Mouse (Mus musculus): Measurements from ENCODE around the gene Ly75.
A peak's percentile ranks its signal among the peaks of the same experiment; 100 is the strongest.

Gene Ly75

GRCm38 (mm10) chr2:60382858-60383669 is at the start of gene Ly75:
Ly75 (minus strand) TSS chr2:60383303.
- peak; percentile 85 to 93 for DNase-seq

GRCm38 (mm10) chr2:60430315-60431021 is 47.4 kb upstream of the Ly75 start:
- DNase-seq: no peak

DNA sequence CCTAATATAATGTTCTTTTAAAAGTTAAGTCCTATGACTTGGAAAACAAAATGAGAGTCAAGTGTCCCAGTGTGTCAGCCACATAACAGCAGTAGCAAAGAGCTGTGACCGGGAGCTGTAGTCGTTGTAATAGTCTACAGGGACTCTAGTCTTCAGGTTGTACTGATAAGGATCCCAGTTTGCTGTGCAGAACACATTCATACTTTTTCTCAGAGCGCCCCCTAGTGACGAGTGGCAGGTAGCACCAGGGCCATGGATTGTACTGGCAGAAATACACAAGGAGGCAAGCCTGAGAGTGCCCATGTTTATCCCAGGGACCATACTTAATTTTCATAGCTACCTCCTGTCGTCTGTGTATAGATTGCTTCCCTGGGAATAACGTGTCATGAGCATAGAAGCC is 35.0 kb upstream of the Ly75 start:
- peak; percentile 75 to 76 for DNase-seq

DNA sequence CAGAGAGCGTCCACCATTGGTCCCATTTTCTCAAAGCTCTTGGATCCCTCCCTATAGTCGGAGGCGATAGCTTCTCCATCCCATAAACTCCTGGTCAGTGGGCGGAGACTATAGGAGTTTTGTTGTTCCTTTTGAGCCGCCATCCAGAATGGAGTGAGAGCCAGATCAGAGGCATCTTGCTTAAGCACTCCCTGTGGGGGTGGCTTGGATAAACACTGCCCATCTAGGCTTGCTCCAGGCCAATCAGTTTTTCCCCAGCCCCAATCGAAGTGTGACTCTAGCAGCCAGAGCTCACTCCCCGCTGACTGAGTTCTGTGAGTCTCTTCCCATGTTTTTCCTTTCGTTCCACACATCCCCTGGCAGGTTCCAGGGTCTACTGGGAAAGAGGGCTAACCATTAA is 31.2 kb upstream of the Ly75 start:
- no peak for DNase-seq

GRCm38 (mm10) chr2:60413006-60413650 is 30.0 kb upstream of the Ly75 start:
- no peak for DNase-seq

DNA sequence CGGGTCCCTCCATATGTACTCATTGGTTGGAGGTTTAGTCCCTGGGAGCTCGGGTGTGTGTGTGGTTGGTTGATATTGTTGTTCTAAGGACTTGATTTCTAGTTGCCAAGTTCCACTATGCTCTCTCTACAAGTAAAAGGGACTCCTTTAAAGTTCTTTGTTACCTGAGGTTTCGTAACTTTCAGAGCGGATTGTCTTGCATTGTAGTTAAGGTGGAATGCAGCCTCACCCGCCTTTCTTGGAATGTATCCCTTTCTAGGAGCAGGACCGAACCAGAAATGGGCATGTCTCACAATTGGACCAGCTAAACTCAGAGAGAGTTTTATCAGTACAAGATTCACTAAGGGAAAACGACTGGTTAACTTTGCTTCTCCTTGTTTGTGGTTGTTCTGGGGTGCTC is 28.1 kb upstream of the Ly75 start:
- DNase-seq: no peak

GRCm38 (mm10) chr2:60409989-60410763 is 27.1 kb upstream of the Ly75 start:
- DNase-seq: no peak

DNA sequence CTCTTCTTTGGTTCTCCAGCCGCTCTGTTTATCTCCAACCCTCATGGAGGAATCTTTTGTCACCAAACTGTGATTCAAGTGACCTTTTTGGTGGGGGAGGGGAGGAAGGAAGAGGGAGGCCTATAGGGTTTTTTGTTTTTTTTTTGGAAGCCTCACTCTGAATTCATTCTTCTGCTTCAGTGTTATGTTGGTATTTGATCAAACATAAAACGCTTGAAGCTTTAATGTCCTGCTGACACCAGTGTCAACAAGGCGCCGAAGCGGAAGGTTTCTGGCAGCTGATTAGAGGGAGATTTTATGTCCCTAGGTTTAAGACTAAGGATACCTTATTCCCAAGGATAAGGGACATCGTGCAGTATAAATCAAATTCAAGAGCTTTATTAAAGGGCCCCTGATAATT is 26.1 kb upstream of the Ly75 start:
- DNase-seq: no peak

- DNase-seq: no peak
Observed at GRCm38 (mm10) chr2:60407387-60407786, 24.3 kb upstream of the Ly75 start.

DNA sequence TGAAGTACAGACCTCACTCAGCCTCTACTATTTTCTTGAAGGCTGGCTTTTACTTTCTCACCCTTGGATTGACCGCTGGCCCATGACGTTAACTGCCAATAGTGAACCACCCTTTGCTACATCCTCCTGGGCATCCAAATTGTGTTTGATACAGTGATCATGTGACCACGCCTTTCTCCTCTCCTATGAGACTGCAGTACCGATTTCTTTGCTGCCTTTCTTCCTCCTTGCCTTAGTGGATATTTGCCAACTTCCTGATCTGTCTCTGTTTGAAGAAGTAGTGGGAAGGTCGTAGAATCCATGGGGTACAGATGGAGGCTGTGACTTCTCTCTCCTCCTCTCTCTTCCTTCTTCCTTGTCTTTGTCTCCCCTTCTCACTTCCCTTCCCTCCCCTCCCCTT is 22.3 kb upstream of the Ly75 start:
- DNase-seq: no peak

DNA sequence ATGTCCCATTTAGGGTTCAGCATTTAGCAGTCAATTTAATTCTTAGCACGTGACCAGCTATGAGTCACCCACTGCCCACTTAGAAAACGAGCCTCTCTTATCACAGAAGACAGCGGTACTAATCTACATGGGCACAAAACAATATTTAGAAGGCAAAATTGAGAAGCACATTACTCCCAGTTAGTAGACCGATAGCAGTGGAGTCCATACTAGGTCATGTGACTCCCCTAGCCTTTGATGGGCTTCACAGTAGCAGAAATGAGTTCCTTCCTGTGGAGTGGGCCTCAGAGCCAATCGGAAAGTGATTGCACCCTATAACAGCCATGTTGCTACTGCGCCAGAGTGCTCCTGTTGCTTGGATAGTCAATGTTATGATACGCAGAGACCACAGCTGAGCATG is 21.7 kb upstream of the Ly75 start:
- DNase-seq: no peak

GRCm38 (mm10) chr2:60401694-60402093 is 18.6 kb upstream of the Ly75 start:
- no peak for DNase-seq

DNA sequence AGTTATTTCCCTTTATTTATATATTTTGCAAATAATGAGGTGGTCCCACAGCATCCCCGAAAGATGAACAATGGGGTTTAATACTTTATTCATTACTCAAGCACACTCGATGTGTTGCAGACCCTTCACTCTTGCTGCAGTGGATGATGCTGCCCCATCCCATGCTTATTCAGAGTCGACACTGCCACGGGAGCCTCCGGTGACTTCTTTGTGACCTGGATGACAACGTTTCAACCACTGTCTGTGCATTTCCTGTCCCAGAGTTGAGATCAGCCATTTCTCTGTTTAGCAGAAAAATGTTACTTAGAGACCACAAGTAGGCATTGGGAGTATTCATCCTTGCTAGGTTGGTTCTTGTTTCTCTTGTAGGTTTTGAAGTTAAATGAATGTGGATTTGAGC is 10.7 kb upstream of the Ly75 start:
- no peak for DNase-seq

DNA sequence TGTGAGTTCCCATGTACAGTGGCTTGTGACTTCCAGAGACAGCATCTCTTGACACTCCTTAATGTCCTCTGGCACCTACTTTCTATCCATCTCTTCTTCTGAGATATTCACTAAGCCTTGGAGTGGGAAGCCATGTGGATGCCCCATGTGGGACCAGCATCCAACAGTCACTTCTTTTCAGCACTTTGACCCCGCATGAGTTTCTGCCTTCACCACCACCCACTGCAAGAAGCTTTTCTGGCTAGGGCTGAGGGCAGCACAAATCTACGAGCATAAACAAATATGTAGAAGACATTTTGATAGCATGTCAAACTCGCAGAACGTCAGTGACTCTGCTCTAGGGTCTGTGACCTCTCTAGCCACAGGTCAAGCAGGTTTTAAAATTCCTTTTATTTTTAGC is 9.2 kb upstream of the Ly75 start:
- DNase-seq: no peak

DNA sequence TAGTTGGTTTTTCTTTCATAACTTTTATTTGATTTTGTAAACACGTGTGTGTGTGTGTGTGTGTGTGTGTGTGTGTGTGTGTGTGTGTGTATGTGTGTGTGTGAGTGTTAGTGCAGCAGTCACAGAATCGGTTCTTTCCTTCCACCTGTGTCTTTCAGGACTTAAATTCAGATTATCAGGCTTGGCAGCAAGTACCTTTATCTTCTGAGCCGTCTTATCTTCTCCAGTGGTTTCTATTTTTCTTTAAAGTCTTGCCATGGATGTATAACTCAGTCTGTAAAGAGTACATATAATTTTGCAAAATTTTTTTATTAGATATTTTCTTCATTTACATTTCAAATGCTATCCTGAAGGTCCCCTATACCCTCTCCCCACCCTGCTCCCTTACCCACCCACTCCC is 4.3 kb upstream of the Ly75 start:
- DNase-seq: no peak

- no peak for DNase-seq
Observed at GRCm38 (mm10) chr2:60386835-60387234, 3.7 kb upstream of the Ly75 start.

GRCm38 (mm10) chr2:60384763-60385085 is 1.6 kb upstream of the Ly75 start:
- peak; percentile 30 to 56 for DNase-seq

- no peak for DNase-seq
Observed at GRCm38 (mm10) chr2:60384083-60384762, 1.1 kb upstream of the Ly75 start.

GRCm38 (mm10) chr2:60382346-60382745 is 757 bp downstream of the Ly75 start:
- no peak for DNase-seq

DNA sequence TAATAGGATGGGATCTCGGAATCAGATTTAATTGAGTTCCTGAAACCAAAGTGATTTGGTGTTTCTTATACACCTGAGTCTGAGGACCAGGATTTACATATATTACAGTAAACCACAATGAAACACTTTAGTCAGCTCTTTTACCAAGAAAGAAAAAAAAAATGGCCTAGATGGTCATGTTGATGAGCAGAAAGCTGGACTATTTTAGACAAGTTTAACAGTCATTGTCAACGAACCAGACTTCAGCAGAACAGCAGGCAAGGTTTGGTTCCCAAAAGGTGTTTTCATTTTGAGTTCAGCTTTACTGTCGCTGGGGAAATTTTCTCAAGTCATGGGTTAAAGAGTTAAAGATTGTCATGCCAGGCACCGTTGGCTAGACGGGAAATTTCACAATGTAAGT is 5.8 kb downstream of the Ly75 start:
- no peak for DNase-seq

DNA sequence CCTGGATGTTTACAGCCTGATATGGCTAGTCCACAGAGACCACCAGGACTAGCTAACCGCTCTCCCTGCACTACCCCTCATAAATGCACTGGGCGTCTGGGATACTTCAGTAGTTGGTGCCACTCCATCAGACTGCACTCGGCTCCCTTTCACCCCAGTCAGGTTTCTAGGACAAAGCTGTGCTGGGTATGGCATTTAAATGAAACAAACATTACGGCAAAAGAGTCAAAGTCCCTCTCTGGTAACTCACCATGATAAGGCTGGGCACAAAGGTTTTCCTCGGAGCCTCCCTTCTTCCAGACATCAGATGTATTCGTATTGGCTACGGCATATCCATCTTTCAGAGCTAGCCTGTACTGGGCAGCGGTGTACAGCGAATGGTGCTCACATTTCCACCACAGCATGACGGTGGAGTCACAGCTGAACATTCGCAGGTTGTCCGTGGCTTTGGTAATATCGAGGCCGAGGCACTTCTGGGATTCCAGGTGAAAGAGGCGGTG is 7.4 kb downstream of the Ly75 start:
- no peak for DNase-seq

DNA sequence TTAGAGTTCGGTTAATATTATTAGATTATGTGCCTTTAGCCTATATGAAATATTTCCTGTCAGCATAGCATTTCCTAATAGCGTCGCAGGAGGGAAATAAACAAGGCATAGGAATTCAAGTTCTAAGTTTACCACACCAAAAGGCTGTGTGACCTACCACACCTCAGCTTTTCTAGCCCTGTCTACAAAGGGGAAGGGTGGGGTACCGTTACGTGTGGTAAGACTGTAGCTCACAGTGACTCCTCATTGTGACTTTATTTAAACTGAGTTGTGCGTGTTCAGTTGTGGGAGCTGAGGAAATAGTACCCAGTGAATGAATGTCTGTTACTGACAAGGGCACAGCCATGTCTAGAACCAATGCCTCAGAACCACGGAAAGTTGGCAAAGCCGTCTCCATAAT is 8.0 kb downstream of the Ly75 start:
- no peak for DNase-seq

- no peak for DNase-seq
Observed at GRCm38 (mm10) chr2:60370188-60370587, 12.9 kb downstream of the Ly75 start.
